Mouse (Mus musculus): ENCODE data around the gene Syt12.

Gene Syt12

DNA sequence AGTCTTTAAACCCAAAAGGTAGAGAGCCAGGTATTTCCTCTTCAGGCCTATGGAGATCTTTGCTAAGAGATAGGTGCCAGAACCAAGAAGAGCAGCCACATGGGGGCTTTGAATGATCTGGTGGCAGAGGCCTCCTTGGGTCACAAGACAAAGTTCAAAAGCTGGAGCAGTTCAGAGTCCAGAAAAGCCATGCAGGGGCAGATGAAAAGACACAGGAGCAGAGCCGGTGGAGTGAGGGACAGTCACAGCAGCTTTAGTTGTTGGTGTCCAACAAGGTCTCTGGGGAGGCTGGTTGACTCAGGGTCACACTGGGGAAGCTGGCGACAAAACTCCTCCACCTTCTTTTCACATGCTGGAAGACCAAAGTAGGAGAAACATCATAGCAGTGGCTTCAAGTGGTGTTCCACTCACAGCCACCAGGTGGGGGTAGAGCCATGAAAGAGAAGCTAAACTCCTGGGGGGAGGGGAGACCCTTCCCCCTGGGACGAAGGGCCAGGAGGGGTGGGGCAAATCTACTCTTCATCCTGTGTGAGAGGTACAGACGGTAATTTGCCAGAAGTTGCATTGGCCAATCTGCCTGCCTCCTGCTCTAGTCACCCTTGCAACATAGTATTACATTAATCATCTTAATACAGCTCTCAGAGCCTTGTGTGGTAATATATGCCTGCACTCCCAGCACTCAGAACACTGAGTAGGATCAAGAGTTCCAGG, 20.2 kb upstream of the Syt12 start:
- no peak for TF ChIP-seq GATA4 (IDR thresholded peaks at IDR 0.05; ENCODE audit: insufficient replicate concordance, low read length)

DNA sequence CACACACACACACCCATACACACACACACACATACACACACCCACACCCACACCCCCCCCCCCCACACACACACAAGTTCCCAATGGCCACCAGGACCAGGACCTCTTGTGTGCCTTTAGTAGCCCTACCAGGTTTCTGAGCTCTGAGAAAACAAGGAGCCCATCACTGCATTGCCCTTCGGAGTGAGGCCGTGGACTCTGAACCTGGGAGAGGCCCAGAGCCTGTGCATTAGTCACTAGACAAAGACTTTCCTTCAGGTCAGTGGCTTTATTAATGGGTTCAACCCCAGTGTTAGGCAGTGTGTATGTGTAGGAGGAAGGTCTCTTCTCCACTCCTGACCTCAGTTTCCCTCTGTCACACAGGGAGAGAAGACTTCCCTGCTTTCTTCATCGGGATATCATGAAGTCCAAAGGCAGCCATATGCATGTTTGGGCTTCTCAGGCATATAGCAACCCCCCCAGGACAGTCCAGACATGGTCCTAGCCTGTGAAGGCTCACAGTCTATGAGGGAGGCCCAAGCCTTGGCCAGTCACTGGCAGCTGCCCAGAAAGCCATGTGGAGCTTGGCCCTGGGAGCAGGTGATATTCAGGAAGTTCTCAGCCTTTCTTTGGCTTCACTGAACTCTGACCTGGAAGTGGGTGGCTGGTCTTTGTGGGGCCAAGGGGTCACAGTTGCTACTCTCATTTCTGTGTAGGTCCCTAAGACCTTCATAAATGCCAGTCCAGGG, 19.5 kb upstream of the Syt12 start:
- no peak for TF ChIP-seq GATA4 (IDR thresholded peaks at IDR 0.05; ENCODE audit: insufficient replicate concordance, low read length)

DNA sequence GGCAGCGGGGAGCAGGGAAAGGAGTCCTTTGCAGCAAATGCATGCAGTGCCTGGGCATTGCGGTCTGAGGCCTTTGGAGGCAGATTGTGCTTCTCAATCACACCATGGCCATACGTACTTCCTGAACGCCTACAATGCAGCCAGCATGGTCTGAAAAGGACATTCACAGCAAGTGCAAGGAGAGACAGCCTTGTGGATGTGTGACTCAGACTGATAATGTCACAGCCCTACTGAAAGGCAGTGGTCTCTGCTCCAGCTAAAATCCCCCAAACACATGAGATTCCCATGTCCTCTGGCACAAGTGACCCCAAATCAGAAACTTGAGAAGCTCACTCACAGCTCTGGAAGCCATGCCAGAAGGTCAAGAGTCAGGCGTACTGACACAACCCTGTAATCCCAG, 18.6 kb upstream of the Syt12 start:
- TF ChIP-seq GATA4 (IDR thresholded peaks at IDR 0.05; ENCODE audit: insufficient replicate concordance, low read length): no peak

DNA sequence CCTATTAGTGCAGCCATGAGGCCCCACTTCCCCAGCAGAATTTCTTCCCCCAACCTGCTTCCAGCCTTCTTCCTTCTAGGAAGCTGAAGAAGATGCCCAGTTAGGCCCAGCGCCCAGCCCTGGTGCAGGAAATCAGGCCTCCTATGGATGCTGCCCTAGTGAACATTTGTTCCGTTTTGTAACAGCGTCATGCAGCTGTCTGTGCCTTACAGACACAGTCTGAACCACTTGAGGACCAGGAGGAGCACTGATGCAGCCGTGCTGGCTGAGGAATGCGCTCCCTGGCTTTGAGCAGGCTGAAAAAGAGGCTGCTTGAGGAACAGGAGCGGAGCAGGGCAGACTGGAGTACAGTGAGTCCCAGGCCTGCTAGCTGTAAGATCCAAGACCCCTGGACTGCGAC, 17.5 kb upstream of the Syt12 start:
- TF ChIP-seq GATA4 (IDR thresholded peaks at IDR 0.05; ENCODE audit: insufficient replicate concordance, low read length): no peak

DNA sequence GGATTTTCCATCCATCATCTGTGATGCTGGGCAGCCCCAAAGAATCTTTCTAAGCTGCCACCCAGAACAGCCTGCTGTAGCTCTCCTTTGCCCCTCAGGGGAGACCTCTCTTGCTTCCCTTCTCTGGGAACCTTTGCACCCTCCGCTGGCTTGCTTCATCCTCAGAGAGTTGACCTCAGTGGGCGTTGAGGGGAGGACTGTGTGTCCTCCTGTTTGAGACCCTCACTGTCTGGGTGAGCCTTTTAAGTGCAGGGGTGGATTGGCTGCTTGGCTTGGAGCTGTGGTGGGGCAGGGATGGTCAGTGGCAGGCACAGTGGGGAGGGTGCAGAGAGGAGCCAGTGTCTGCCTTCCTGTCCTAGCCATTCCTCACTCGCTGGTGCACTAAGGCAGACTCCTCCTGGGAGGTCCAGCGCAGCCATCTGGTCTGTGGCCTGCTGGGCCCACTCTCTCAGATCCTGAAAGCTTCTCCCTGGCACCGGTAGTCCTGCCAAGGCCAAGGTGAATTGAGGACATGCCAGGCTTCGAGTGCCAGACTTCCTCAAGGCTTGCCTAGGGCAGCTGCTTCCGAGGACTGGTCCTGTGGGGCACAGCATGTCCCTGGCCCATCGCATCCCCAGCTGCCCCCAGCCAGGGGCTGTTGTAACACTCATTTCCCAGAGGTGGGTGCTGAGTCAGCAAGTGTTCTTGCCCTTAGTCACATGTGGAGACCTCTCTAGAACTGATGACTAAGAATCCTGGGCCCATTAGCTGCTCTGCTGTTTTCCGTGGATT, 15.5 kb upstream of the Syt12 start:
- no peak for TF ChIP-seq GATA4 (IDR thresholded peaks at IDR 0.05; ENCODE audit: insufficient replicate concordance, low read length)

DNA sequence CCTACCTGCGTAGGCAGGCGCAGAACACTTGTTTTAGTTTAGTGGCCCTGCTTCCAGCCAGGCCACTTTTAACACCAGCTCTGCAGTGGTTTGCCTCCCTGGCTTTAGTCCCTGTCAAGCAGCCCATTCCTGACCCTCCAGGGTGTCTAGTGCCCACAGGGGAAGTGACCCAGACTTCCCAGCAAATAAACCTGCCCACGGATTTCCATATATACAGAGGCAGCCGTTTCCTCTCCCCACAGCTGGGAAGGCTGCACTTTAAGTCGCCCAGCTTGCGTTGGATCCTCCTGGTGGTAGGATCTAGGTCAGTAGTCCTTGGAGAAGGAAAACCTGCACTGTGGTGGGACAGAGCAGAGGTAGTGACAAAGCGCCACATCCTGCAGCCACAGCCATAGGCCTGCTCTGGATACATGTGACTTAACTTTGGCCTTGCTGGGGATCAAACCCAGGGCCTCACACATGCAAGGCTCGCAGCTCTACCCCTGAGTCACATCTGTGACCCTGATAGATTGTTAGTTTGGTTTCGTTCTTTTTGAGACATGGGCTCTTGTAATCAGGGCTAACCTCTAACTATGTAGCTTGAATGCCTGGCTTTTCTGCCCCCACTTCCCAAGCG, 13.9 kb upstream of the Syt12 start:
- TF ChIP-seq GATA4 (IDR thresholded peaks at IDR 0.05; ENCODE audit: insufficient replicate concordance, low read length): no peak

DNA sequence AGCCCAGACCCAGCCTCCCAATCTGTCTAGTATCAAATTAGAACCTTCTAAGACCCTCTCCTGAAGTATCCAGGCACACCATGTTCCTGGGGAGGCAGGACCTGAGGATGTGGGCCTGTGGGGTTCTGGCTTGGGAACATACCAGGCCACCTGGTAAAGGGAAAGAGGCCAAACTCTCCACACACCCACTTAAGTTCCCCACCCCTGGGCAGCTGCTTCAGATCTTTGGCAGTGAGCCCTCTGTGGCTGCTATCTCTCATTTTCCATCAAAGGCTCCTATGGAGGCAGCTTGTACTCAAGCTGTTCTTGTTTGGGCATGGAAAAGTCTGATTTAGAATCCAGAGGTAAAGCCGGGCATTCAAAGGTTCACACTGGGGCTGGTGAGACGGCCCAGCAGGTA, 10.6 kb upstream of the Syt12 start:
- no peak for TF ChIP-seq GATA4 (IDR thresholded peaks at IDR 0.05; ENCODE audit: insufficient replicate concordance, low read length)

DNA sequence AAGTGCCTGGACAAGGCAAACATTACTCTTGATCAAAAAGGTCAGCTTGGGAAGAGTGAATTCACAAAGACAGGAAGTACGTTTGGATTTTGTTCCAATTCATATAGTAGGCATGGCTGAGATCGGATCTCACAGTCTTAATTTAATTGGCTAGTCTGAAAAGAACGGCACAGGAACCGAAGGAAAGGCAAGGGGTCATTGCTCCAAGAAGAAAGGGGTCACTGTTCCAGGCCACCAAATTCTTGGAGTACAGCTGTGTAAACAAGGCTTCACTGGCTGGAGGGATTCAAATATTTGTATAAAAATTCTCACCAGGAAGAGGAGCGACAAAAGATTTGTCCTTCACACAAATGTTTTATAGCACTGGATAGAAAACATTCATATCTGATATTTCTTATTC, 7.8 kb upstream of the Syt12 start:
- no peak for TF ChIP-seq GATA4 (IDR thresholded peaks at IDR 0.05; ENCODE audit: insufficient replicate concordance, low read length)

DNA sequence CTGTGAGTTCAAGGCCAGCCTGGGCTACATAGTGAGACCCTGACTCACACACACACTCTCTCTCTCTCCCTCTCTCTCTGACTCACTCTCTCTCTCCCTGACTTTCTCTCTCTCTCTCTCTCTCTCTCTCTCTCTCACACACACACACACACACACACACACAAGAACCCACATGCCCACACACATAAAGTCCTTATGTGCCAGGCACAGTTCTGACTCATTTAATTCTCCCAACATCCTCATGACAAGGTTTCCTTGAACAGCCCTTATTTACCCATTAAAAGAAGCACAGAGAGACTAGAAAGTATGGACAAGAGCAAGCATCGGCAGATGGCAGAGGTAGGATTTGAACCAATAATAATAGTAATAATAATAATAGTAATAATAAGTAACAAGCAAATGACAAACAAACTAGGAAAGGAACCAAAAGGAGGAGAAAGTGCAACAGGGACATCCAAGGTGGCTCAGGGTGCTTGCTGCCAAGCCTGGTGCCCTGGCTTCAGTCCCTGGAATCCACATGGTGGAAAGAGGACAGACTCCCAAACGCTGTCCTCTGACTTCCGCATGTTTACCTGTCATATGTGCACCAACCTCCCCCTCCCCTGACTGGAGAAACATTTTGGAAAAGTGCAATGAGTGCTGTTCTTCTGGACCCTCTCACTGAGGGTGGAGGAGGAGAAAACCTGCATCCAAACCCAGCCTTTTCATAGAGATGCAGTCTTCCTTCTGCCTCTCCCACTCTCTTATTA, 5.0 kb upstream of the Syt12 start:
- TF ChIP-seq GATA4 (IDR thresholded peaks at IDR 0.05; ENCODE audit: insufficient replicate concordance, low read length): no peak

DNA sequence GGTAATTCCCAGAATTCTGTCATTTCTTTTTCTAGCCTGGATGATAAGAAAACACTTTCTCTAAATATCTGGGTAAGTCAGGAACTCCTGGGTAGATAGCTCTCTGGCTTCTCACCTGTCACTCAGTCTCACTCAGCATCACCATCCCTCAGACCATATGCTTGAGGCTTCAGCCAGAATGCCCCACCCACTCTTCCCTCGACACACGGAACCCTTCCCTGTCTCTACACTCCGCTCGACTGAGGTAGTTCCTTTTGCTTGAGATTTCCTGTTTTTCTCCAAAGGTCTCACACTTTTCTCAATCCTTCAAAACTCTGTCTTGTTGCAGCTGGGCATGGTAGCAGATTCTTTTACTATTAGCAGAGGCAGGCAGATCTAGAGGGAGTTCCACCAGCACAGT, 4.1 kb upstream of the Syt12 start:
- TF ChIP-seq GATA4 (IDR thresholded peaks at IDR 0.05; ENCODE audit: insufficient replicate concordance, low read length): no peak

DNA sequence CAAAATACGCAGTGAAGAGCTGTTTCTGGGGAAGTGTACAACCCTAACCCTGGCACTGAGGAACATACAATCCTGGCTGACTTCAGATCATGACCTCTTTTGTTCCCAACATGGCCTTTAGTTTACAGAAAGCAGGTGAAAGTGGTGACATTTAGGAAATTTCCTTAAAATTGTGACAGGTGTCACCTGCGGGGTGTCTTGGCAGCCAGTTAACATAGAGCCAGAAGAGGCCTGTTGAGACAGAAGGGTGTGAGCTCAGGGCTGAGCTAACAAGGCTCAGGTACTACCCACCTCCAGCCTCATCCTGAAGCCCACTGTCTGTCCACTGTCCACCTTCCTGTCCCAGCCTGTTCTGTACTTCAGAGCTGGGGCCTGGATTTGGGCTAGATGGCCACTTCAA, 2.8 kb upstream of the Syt12 start:
- no peak for TF ChIP-seq GATA4 (IDR thresholded peaks at IDR 0.05; ENCODE audit: insufficient replicate concordance, low read length)

DNA sequence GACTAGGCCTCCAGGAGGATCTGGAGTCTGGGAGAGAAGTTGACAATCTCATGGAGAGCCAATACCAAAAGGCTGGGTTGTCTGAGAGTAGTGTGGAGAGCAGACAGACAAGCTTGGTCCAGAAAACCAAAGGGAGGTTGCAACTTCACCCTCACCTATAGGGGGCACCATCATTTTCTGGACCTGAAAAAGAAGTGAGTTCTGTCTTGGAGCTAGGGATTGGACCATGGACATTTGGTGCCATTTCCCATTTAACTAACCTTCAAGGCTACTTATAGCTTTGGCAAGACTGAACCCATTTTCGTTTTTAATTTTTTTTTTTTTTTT, 906 bp upstream of the Syt12 start:
- no peak for TF ChIP-seq GATA4 (IDR thresholded peaks at IDR 0.05; ENCODE audit: insufficient replicate concordance, low read length)

DNA sequence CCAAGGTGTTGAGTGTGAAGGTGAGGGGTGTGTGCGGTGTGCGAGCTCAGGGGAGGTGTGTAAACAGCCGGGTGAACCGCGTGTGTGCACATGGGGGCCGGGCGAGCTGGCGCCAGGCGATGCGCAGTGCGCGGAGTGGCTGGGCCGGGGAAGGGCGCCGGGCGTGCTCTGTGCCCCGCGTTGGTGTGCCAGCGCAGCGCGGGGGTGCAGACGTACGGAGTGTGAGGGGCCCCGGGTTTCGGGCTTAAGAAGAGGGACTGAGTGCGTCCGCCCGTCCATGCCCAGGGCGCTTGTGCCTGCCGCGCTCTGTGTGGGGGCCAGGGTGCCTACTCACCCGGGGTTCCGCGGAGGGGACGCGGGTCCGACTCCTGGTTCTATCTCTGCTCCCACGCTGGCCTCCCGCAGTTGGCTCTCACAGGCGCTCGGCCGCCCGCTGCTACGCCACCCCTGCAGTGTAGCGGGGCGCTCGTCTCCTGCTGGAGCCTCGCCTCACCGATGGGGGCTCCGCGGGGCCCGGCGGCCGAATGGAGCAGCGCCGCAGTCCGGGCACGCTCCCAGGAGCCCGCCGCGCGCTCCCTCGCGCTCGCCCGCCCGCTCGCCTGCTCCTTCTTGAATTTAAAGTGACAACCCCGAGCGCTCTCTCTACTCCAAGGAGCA, 518 bp downstream of the Syt12 start:
- TF ChIP-seq GATA4 (IDR thresholded peaks at IDR 0.05; ENCODE audit: insufficient replicate concordance, low read length): no peak

DNA sequence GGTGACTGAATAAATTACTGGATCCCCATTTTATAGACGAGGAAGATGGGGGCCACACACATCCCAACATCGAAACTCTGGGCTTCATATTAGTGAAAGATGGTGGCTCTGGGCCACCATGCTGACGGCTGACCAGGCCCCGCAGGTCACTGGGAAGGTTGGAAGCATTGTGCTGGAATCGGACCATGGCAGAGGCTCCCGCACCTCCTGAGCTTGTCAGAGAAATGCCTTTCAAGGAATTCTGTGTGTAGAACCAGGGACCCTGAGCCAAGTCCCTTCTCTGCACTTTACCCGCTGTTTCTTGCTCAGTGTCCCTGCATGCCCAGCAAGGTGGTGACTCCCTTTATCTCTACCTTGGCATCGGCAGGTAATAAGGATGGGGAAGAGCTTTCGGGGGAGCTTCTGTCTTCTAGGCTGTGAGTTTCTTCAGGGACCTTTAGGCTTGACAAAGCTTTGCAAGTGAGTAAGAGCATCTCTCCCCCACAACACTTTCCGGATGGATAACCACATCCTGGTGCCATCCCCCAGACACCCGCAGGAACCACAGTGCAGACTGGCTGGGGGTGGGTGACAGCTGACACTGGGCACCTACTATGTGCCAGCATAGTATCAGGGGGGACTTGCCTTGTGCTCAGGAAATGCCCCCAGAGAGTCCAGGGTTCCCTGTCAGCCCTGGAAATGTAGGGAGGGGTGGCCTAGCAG, 1.9 kb downstream of the Syt12 start:
- TF ChIP-seq GATA4 (IDR thresholded peaks at IDR 0.05; ENCODE audit: insufficient replicate concordance, low read length): no peak

Data from liver, adult (tissue).